Mouse (Mus musculus) liver, embryonic 14.5 days (tissue): ENCODE data around the gene Cux1.

ENCODE experiments used
- CTCF ChIP-seq: IDR thresholded peaks from 2 replicates; pipeline ENCODE4 v1.5.1; 2016; ENCODE audit warnings: antibody characterized with exemption, low read depth, control low read depth
- EP300 ChIP-seq: IDR thresholded peaks from 2 replicates; pipeline ENCODE4 v1.6.1; 2016; ENCODE audit warnings: antibody characterized with exemption, low read depth

DNA sequence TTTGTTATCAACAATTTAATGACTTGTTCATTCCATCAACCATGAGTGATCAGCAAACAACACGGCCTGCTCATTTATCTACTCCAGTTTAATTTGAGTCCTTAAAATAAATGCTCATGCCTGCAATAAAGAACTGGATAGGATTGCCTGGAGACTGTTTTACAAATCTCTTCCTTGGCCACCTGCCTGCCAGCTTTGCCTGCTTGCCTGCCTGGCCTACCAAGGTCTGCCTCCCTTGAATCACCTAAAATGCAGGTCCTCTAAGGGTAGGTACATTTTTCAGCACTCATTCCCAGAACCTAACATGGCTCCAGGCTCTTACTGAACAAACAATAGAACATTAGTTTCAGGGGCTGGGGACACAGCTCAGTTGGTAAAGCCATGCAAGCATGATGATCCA lies 39.4 kb downstream of the Cux1 start:
- TF ChIP-seq CTCF (no peak), EP300 (no peak)
